Mouse (Mus musculus) layer of hippocampus, adult 9-11 months (tissue): ENCODE measurements around the gene Psmg4.

Experiments used
- DNase-seq: peaks from one replicate; pipeline ENCODE4 v3.0.0; 2022

The Psmg4 gene

GRCm38 (mm10) chr13:34162491-34163303, at the start of gene Psmg4:
Psmg4 (plus strand) TSS chr13:34162964.
- DNase-seq = peak; percentile 95

- no peak for DNase-seq
These were observed 49.7 kb upstream of the Psmg4 start for GRCm38 (mm10) chr13:34113086-34113485.

- no peak for DNase-seq
These were observed 48.1 kb upstream of the Psmg4 start for GRCm38 (mm10) chr13:34114654-34115053.

DNA sequence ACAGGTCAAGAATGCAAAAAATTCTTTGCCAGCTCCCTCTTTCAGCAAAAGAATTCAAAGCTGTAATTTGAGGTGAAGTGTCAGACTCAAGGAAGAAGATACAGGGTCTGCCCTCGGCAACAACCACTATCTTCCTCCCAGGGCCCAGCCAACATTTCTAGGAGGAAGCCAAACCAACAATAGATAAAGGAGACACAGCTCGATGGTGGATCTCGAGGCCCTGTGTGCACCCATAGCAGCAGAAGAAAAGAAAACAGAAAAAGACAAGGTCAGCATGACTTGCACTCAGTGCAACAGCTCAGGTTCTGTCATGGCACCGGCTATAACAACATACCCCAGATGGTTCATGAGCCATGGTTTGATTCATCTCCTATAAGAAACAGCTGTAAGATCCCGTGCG, 46.3 kb upstream of the Psmg4 start:
- no peak for DNase-seq

- no peak for DNase-seq
These were observed 43.9 kb upstream of the Psmg4 start for GRCm38 (mm10) chr13:34118816-34119215.

- no peak for DNase-seq
These were observed 43.4 kb upstream of the Psmg4 start for GRCm38 (mm10) chr13:34119406-34119805.

GRCm38 (mm10) chr13:34120536-34120935, 42.2 kb upstream of the Psmg4 start:
- no peak for DNase-seq

- no peak for DNase-seq
These were observed 37.1 kb upstream of the Psmg4 start for GRCm38 (mm10) chr13:34125711-34126110.

- DNase-seq = no peak
These were observed 34.3 kb upstream of the Psmg4 start for GRCm38 (mm10) chr13:34128276-34129114.

DNA sequence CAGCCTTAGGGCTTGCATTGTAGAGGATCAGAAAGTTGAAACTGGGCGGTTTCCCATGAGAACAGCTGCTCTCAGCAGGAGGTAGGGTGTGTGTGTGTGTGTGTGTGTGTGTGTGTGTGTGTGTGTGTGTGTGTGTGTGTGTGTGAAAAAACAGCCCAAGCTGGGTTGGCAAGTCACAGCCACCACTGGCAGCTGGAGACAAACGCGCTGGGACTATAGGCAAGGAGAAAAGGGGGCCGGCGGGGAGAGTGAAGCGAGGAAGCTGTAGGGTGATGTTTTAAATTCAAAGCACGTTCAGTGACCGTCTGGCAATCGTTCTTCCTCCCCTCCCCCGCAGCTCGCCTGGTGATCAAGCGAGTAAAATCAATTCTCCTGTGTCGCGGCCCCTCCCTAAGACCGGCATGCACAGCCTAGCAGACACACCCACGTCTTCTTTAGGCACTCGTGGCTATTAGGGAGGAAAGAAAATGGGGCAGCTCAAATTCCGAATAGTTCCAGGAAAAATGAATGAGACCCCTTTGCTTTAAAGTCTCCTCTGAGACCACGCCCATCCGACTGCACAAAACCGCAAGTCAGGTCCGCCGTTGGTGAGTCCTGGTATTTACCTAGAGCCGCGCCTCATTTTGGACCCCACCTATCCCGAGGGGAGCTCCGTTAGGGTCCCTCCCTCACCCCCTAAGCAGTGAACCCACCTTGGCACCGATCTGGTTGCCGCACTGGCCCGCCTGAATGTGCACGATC, 33.1 kb upstream of the Psmg4 start:
- peak; percentile 76 for DNase-seq

GRCm38 (mm10) chr13:34130226-34130731, 32.5 kb upstream of the Psmg4 start, which contains the start of gene Tubb2b:
Tubb2b (minus strand) TSS chr13:34130466.
- DNase-seq = peak; percentile 86

DNA sequence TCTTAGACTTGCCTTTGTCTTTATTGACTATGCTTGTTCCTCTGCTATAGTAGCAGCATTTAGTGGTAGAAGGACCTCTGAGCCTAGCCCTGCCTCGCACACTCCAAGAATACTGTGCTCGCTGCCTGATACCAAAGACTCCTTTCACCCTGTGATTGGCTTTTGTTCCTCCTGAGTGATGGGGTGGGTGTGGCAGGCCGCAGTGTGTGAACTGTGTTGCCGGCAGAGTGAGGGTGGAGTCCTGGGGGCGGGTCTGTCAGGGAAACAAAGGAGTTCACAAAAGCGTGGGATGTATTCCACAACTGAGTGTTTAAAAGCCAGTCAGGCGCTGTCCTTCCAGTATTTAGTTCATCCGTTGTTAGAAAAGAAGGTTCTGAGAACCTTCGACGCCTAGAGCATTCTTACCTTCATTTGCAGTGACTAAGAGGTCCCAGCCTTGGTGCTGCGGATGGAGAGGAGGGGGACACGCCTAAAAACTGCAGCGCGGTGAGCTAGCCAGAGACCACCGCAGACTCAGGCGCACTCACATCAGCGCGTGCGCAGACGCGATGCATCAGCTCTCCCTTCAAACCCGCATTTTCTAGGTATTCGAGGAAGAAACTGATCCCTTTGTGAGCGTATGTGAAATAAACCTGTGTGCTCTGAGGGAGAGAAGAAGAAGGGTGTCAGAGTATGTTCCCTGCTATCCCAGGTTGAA, 31.6 kb upstream of the Psmg4 start:
- DNase-seq = peak; percentile 56

DNA sequence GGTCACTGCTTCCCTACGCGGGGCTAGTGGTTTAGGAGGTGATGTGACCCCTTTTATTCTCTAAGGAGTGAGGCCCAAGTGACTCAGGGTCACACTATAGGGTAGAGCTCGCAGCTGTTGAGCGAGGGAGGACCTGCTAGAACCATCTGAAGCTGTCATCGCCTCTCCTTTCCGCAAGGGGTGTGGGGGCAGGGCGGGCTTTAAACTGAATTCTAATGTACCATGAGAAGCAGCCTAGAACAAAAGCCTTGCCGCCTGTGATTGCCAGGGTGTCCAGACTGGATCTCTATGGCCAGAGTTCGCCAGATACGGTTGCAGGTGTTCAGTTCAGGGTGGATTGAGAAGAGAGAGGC, 31.1 kb upstream of the Psmg4 start:
- DNase-seq = peak; percentile 73

- no peak for DNase-seq
These were observed 30.5 kb upstream of the Psmg4 start for GRCm38 (mm10) chr13:34132299-34132698.

- no peak for DNase-seq
These were observed 29.9 kb upstream of the Psmg4 start for GRCm38 (mm10) chr13:34132875-34133274.

- no peak for DNase-seq
These were observed 29.3 kb upstream of the Psmg4 start for GRCm38 (mm10) chr13:34133326-34134071.

GRCm38 (mm10) chr13:34134276-34134675, 28.5 kb upstream of the Psmg4 start:
- peak; percentile 88 for DNase-seq

DNA sequence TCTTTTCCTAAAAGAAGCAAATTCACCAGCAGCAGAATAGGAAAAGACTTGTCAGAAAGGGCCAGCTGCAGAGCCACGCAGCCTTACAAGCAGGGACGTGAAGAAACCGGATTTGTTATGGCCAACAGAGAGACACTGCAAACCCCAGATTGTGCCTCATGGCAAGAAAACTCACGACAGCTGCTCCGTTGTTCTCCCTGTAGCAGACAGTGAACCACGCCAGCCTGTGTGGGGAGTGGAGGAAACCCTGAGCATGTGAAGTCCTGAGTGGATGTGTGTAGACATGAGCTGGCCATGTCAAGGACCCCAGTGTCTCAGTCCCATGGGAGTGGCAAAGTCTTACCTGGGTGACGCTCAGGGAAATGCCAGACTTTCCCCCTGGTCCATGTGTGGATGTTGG, 26.2 kb upstream of the Psmg4 start:
- peak; percentile 88 for DNase-seq

- DNase-seq = no peak
These were observed 19.4 kb upstream of the Psmg4 start for GRCm38 (mm10) chr13:34143389-34143788.

DNA sequence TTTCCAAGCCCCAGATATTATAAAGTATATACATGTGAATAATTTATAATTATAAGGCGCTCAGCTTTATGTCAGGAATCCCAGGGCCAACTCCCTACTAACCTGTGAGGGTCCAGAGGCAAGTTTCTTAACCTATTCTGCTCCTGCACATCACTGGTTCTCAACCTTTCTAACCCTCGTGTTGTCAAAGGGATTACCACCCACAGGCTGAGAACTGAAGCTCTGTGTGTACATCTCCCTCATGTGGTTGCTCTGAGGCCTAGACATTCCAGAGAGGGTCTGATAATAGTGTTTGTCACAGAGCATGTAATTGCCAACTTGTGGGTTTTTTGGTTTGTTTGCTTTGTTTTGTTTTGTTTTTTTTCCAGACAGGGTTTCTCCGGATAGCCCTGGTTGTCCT, 15.8 kb upstream of the Psmg4 start:
- no peak for DNase-seq

DNA sequence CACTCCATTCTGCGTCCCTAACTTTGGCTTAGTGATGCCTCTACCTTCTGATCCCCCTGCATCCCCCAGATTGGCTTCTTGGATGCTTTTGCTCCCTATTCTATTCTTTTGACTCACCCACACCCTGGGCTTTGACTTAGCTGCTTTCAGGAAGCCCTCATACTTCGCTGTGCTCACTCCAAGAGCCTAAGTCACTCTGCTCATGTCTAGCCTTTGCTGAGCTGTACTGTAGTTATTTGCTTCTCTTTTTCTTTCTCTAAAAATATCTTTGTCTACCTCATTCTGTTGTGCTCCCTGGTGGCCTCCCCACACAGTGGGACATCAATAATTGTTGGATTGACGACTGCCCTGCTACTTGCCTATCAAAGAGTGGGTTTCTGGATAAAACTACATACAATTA, 14.6 kb upstream of the Psmg4 start:
- DNase-seq = no peak
